Mouse (Mus musculus): ENCODE results near the gene C1ql1.
"Not testable (repeated sequence)": the region's sequence is repeated elsewhere in the genome, so short reads cannot be mapped to it uniquely, and the experiment has no call there.

The C1ql1 gene

DNA sequence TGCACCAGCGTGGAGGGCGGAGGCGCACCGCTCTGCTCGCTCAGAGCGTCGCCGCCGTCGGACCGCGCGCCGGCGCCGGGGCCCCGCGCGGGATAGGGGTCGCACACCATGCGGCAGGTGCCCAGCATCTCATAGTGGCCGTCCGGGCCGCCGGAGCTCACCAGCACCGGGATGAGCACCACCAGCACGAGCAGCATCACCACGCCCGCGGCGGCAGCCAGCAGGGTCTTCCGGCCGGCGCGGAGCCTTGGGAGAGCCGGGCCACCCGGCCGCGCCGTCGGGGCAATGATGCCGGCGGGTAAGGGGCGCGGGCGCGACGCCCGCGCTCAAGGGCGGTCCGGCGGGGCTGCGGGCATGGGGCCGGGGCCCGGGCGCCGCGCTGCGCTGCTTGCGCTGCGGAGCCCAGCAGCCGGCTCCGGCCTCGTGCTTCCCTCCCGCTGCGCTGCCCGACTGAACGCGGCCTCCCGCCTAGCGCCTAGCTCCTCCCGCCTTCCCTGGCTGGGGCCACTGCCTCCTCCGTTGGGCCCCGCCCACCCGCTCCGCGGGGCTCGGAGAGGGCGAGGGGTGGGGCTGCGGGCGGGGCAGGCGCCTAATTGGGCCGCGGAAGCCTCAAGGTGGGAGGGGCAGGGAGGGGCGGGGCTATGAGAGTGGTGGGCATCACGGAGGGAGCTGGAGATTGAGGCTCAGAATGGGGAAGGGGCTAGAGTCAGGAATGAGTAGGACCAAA is at the start of gene C1ql1:
C1ql1 (minus strand) TSS at position 424 of the 727 bp plus-strand sequence.
- DNase-seq (ENCODE audit: low spot score in 2 of 2) = peak; percentile 60 to 68

DNA sequence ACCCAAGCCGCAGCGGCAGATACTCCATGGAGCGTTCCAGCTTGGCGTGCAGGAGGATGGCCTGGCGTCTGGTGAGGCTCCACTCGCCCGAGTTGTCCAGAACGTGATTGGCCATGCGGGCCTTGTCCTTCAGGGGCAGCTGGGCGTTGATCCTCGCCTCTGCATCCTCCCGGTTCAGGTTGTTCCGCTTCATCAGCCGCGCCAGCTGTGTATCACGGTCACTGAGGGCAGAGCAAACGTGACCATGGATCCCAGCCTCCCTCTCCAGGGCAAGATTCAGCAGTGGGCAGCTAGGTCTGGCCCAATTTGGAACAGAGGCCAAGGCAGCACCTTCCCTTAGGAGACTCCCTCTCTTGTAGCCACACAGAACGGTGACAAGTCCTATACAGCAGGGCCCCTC is 48.5 kb upstream of the C1ql1 start:
- DNase-seq (ENCODE audit: low spot score in 2 of 2) = no peak

DNA sequence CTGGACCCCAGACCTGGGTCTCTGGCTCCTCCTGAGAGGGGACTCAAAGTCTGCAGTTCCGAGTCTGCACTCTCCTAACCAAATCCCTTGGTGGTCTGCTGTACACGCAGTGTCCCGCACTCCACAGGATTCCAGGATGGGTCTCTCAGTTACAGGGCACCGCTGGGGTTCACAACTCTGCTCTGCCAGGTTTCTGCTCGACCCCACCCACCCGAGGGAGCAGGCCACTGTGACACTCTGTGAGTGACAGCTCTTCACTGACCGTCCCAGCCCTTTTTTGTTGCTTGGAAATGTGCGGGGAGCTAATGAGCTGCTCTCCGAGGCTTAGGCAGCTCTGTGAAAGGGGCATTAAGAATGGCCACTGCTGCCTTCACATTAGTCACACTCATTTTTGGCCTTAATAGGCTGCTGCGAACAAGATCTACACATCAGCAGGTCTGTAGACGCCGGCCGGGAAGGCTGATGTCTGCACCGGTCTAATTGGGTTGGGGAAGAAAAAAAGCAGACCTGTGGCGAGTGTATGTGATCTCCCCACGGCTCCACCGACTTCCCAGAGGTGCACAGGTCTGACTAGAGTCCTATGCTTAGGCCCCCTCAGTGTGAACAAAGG is 47.0 kb upstream of the C1ql1 start:
- no peak for DNase-seq (ENCODE audit: low spot score in 2 of 2)

DNA sequence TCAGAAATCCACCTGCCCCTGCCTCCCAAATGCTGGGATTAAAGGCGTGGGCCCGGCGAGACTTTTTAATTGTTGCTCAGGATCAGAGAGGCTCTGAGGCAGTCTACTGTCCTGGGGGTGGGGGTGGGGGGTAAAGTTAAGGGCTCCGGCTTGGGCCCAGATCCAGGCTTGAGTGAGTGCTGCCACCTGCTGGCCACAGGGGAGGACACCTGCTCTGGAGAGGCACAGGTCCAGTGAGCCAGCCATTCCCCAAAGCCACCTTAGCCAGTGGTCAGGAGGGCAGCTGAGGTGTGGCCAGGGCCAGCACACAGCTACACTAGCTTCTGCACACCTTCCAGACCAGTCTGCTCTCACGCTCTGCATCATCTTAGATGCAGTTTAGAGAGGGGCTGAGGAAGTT is 46.5 kb upstream of the C1ql1 start:
- peak; percentile 32 to 80 for DNase-seq (ENCODE audit: low spot score in 2 of 2)

DNA sequence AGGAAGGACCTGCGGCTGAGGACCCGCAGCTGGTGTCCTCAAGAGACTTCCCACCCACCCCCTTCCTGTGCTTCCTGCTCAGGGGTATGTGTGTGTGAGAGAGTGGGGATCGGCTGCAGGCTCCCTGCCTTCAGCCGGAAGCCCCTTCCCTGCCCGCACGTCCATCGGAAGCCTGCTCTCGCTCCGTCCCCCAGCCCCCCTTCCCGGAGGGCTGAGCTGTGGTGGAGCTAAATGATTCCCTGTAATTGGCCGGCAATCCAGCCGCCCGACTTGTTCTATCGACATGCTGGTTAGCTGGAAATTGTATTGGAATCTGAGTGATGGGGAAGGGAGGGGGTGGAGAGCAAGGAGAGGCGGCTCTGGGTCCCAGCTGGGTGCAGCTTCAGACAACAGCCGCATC is 45.2 kb upstream of the C1ql1 start:
- no peak for DNase-seq (ENCODE audit: low spot score in 2 of 2)

DNA sequence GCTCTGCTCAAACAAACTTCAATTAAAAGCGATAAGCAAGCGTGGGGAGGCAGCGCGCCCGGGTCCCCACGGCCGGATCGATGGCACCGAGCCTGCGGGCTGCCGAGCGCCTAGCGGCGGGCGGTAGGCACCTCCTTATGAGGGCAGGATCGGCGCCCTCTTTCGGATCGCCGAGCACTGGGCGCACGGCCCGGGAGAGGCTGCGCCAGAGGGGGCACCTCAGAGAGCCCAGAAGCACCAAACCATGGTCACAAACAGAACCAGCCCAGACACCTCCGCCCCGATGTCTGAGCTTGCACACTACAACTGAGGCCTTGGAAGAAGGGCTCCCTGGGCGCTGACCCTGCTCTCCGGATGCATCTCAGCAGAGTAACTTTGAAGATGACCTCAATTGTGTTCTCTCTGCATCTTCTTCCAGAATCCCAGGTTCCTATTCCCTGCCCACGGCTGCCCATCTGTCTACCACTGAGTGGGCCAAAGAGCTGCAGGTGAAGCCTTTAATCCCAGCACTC is 43.7 kb upstream of the C1ql1 start:
- DNase-seq (ENCODE audit: low spot score in 2 of 2) = peak in 1 of 2 experiments; percentile 40

DNA sequence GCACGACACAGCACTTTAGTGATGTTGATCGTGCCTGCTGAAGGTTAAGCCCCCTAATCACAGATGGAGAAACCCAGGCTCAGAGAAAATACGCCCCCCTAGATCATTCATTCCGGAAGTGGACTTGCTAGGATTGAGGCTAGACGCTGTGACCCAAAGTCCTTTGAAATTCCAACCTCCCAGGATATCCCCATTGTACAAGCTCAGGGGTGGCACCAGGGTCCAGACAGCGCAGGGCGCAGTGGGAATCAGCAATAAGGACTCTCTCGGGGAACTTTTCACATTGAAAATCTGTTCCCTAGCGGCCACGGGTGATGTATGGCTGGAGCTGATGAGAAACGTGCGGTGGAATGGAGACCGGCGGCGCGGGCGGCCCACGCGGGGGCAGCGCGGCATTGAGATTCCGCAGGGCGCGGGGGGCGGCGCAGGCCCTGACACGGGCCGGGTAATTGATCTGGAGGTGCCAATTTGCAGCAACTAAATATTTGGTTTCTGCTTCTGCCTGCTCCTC is 43.2 kb upstream of the C1ql1 start:
- DNase-seq (ENCODE audit: low spot score in 2 of 2) = no peak

DNA sequence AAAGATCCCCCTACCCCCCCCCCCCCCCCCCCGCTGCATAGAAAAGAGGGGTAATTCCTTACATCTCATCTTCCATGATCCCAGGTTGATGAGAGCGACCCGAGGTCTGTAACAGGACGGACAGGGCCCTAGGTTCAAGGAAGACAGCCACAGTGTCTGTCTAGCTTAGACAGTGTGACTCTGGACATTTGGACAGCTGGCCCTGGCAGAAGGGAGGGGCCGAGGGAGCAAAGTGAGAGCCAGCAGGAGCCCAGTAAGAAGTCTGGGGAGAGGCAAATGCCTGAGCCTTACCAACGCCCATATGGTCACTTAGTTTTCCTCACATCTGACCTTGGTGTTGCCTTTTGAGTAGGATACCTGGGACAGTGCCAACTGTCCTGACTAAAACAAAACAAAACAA is 38.7 kb upstream of the C1ql1 start:
- DNase-seq (ENCODE audit: low spot score in 2 of 2) = no peak

DNA sequence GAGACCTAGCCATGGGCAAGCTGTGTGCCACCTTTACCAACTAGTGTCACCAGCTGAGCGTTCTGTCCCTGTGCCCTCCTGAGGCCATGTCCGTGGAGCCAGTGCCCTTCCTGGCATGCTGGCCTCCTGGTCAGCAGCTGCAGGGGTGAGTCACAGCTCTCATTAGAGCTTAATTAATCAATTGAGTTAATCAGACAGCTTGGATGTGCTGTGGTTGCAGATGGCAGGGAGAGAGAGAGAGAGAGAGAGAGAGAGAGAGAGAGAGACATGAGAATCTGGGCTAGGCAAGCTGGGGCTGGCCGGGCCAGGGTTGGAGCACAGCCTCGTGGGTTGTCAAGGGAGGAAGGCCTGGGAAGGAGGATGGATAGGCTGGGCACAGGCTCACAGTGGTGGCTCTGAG is 38.1 kb upstream of the C1ql1 start:
- DNase-seq (ENCODE audit: low spot score in 2 of 2) = no peak

DNA sequence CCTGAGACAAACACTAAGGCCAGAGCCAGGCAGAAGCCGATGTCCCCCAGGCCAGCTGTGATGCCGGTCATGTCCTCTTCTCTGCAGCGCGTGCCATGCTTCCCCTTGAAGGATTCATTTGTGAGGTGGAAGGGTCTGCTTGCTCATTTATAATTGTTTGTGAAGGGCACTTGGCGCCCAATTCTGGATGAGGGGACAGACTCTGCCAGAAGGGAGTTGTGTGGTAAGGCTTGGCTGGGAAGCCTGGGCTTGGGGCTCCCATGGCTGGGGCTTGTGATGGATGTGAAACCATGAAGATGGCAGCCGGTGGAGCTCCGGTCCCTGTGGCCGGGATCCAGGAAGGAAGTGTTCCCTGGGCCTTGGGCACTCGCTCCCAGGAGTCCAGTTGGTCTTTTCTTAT is 37.6 kb upstream of the C1ql1 start:
- DNase-seq (ENCODE audit: low spot score in 2 of 2) = no peak

DNA sequence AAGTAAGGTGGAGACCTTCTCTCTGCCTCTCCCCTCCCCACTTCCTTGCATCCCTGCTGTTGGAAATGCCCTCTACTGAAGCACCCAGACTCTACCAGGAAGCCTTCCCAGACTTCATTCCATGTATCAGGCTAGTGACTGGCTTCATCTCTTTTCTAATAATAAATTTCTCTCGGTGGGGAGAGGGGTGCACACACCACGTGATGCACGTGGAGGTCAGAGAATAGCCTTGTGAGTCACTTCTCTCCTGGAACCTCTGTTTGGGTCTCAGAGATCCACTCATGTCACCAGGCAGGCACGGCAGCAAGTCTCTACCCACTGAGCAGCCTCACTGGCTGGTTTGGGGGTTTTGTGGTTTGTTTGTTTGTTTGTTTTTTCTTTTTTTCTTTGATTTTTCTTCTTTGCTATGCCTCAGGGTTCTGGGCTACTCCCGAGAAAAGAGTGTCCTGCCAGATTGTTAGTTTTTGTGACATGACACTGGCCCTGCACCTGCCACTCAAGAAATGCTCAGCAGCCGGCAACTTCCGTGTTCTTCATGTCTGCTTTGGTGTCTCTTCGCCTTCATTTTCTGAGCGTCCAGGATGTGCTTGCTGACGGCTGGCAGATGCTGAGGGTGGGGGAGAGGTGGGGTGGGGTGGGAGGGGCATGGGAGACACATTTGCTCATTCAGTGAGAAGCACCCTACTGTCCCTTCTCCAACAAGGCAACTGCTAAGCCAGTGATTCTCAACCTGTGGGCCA is 34.8 kb upstream of the C1ql1 start:
- peak; percentile 25 to 38 for DNase-seq (ENCODE audit: low spot score in 2 of 2)

DNA sequence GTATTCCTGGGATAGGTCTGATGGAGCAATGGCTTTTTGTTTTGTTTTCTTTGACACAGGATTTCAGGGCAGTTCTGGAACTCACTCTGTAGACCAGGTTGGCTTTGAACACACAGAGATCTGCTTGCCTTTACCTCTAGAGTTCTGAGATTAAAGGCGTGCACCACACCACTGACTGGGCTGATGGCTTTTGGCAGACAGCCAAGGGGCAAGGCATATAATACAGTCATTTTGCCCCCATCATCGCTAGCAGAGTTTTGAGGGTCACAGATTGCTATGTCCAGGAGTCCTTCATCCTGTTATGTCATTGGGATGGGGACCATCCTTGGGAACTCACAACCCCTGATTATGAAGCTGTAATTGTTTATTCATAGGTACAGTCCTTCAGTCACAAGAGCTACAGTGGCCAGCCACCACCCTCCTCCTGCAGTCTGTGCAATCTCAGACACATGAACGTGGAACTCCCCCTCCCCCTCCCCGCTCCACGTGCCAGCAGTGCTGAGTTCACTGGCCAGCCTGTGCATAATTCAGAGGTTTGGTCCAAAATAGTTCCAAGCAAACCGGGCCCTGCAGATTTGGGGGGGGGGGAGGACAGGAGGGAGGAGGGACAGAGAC is 31.7 kb upstream of the C1ql1 start:
- DNase-seq (ENCODE audit: low spot score in 2 of 2) = no peak

DNA sequence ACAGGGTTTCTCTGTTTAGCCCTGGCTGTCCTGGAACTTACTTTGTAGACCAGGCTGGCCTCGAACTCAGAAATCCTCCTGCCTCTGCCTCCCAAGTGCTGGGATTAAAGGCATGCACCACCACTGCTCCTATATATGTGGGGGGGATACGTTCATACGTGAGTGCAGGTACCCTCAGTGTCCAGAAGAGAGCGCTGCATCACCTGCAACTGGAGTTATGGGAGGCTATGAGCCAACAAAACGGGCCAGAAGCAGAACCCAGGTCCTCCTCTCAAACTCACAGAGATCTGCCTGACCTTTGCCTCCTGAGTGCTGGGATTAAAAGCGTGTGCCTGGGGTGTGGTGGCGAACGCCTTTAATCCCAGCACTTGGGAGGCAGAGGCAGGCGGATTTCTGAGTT is 29.5 kb upstream of the C1ql1 start:
- DNase-seq (ENCODE audit: low spot score in 2 of 2) = not testable (repeated sequence)

DNA sequence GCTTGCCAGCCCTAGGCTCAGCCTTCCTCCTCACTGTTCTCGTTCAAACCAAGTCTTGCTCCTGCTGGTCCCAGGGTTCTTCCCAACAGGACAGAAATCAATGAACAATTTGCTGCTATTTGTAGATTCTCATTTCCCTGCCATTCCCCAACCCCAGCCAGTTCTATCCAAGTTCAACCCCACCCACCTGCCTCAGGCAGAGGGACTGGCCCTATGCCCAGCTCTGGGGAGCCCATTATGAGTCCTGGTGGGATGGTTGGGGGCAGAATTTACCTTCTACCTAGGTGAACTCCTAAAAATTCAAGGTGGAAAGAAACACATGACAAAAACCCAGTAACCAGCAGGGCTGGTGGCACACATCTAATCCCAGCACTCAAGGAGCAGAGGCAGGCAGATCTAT is 25.8 kb upstream of the C1ql1 start:
- DNase-seq (ENCODE audit: low spot score in 2 of 2) = no peak

DNA sequence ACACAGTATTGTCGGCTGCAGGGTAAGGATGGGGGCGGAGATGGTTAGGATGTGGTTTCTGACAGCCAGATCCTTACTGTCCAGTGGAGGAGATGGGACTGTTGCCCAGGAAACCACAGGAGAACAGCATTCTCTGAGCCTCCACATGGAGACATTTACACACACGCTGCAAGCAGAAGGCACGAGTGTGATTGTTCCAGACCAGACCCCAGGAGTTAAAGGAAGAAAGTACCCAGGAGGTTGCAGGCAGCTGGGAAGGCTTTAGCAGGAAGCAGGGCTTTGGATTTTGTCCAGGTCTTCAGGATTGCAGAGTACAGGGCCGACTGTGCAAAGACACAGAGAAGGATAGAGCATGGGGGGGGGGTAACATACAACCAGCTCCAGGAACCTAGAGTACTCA is 25.1 kb upstream of the C1ql1 start:
- no peak for DNase-seq (ENCODE audit: low spot score in 2 of 2)

DNA sequence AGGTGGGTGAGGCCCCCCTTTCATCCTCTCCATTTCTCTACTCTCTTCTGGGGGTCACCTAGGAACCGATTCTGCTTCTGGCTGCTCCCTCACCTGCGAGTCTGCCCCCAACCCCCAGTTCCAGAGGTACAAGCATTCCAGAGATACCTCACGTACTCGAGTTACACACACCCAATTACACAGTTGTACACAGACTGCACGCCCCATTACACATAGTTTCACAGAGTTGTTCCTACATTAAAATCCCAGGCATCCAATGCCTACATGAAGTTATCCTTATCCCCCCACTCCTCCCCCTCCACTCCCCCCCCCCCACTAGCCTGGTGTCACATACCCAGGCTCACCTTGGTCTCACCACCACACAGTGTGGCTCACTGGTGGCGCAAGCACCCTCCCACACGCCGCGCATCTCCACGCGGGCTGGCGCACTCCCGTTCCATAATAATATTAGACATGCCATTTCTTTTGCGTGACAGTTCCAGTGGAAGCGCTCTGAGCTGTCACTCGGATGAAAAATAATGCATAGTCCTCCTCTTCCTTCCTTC is 18.1 kb upstream of the C1ql1 start:
- no peak for DNase-seq (ENCODE audit: low spot score in 2 of 2)

DNA sequence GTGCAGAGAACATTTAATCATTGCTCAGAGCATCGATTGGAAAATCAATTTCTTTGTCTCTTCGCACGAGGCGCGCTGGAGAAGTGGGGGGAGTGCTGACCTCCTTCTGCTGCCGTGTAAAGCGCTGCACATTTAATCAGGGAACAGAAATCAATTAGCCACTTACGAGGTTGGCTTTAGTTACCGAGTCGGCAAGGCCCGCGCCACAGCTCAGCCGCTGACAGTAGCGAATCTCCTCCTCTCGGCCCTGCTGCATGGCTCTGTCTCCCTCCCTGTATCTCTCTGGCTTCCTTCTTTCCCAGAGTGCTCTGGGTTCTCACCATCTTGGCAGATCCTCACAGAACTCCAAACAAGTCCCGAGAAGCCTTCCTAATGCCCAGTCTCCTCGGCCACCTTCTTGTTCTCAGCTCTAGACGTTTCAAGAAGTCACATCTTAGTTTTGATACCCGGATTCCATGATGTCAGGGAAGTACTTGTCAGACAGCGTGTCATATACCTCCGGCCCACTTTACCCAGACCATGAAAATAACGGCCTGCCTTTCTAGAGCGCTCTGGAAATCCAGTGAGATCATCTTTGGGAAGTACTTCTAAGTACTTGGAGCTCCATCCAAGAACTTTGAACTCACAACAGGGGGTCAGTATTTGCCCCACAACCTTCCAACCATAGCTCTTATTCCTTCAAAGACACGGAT is 17.5 kb upstream of the C1ql1 start:
- DNase-seq (ENCODE audit: low spot score in 2 of 2) = no peak

DNA sequence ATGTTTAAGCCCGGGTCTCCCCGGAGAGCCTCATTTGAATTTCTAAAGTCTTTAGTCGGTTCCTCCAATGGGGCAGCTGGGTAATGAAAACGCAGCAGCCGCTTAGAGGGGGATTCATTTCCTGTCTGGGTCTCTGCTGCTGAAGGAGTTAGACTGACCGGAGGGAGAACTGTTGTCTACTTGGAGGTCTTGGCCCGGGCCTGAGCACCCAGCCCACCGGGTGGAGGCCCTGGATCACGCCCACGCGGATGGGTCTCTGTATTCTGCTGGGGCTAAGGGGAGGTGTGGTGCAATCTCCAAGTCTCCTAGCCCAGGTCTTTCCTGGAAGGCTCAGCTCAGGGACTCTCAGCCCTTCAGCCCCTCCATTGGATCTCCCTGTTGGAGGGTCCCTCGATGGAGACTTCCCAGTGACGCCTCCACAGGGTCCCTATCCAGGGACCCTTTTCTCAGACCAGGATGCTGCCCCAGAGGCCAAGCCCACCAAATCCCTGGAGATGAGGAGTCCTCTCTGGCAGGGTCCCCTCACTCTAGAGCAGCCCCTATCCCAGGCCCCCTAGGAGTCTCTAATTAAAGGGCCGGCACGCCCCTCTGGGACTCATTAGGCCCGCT is 16.9 kb upstream of the C1ql1 start:
- no peak for DNase-seq (ENCODE audit: low spot score in 2 of 2)

DNA sequence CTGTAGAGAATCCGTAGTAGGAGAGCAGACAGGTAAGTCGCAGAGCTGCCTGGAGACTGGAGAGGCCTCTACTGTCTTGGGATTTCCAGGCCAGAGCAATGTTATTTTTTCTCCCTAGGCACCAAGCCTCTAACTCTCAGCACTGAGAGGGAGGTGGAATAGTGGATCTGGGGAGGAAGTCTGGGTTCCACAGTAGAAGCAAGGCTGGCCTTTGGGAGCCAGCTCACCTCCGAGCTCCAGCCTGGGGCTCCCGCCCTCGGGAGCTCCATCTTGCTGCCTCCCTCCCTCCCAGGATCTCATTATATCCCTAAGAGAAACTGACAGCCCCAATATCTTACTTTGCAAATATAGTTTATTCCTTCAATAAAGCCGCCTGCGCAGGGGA is 16.4 kb upstream of the C1ql1 start:
- no peak for DNase-seq (ENCODE audit: low spot score in 2 of 2)

DNA sequence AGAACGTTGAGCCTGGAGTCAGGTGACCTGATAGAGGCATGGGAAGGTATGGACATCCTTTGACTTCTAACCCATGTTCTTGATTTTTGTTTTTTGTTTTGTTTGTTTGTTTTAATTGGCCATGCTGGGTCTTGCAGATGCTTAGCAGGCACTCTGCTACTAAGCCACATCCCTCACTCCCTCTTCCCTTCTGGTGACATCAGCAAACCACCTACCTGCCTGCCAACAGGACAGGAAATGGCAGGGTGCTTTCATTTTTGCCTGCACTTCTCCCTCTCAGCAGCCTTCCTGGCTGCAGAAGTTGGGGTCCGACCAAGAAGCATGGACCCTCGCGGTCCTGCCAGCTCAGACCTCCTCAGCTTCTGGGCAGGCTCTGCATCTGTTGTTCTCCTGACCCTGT is 14.6 kb upstream of the C1ql1 start:
- no peak for DNase-seq (ENCODE audit: low spot score in 2 of 2)

DNA sequence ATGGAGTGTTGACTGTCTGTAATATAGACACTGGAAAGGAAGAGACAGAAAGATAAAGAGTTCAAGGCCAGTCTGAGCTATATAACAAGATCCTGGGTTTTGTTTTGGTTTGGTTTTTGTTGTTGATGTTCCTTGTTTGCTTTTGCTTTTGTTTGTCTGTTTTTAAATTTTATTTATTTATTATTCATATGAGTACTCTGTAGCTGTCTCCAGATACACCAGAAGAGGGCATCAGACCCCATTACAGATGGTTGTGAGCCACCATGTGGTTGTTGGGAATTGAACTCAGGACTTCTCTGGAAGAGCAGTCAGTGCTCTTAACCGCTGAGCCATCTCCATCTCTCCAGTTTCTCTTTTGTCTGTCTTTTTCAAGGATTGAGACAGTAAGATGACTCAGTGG is 12.4 kb upstream of the C1ql1 start:
- no peak for DNase-seq (ENCODE audit: low spot score in 2 of 2)
